Mouse (Mus musculus) forebrain, postnatal 0 days (tissue): ENCODE measurements at regions not wholly inside any gene's neighbourhood (a gene's known extent, or its start where the extent isn't known, plus 50 kb on each side); places are given as distances from the start of the nearest gene placed in this dataset.

ENCODE experiments used
- ATAC-seq: fragments of 200-750 bp; cut with Nextera tagmentation; 2 replicates; pipeline ENCODE4 v1.8.0; 2017; ENCODE audit warnings: mild to moderate bottlenecking, moderate library complexity
- DNase-seq: peaks from one replicate; pipeline ENCODE4 v3.0.0-alpha.2; 2015
- H3K27ac ChIP-seq: fragments of 300-500 bp; sonication (generic); 2 replicates; pipeline ENCODE4 v1.5.1; 2014; ENCODE audit warnings: low read depth, mild to moderate bottlenecking, antibody characterized with exemption, low read length, moderate library complexity, mixed read lengths
- H3K27me3 ChIP-seq: fragments of 300-500 bp; sonication (generic); 2 replicates; pipeline ENCODE4 v1.6.1; 2014; ENCODE audit warnings: mild to moderate bottlenecking, low read length, mixed read lengths; ENCODE audit not compliant: insufficient read depth
- H3K36me3 ChIP-seq: fragments of 300-500 bp; sonication (generic); 2 replicates; pipeline ENCODE4 v1.6.1; 2014; ENCODE audit warnings: mild to moderate bottlenecking, moderate library complexity; ENCODE audit not compliant: insufficient read depth
- H3K4me1 ChIP-seq: fragments of 300-500 bp; sonication (generic); 2 replicates; pipeline ENCODE4 v1.6.1; 2014; ENCODE audit warnings: antibody characterized with exemption; ENCODE audit not compliant: insufficient read depth
- H3K4me2 ChIP-seq: fragments of 300-500 bp; sonication (generic); 2 replicates; pipeline ENCODE4 v1.6.1; 2014; ENCODE audit warnings: low read depth, mild to moderate bottlenecking, moderate library complexity
- H3K4me3 ChIP-seq: fragments of 300-500 bp; sonication (generic); 2 replicates; pipeline ENCODE4 v1.5.1; 2014; ENCODE audit warnings: low read depth, low read length, mixed read lengths
- H3K9ac ChIP-seq: fragments of 300-500 bp; sonication (generic); 2 replicates; pipeline ENCODE4 v1.6.1; 2014; ENCODE audit warnings: mild to moderate bottlenecking
- H3K9me3 ChIP-seq: fragments of 300-500 bp; sonication (generic); 2 replicates; pipeline ENCODE4 v1.6.1; 2016; ENCODE audit warnings: low read length
- CTCF ChIP-seq: sonication (generic); IDR thresholded peaks from 2 replicates; pipeline ENCODE4 v1.5.1; 2016; ENCODE audit warnings: antibody characterized with exemption, control low read depth, low read depth
- WGBS: fragments of 180-500 bp; shearing (Covaris S2); extraction: QIAGEN DNeasy Blood & Tissue Kit; methylation state at CpG from one replicate; pipeline ENCODE4 v1.1.7; 2014; 5-methylcytosine and 5-hydroxymethylcytosine counted together

DNA sequence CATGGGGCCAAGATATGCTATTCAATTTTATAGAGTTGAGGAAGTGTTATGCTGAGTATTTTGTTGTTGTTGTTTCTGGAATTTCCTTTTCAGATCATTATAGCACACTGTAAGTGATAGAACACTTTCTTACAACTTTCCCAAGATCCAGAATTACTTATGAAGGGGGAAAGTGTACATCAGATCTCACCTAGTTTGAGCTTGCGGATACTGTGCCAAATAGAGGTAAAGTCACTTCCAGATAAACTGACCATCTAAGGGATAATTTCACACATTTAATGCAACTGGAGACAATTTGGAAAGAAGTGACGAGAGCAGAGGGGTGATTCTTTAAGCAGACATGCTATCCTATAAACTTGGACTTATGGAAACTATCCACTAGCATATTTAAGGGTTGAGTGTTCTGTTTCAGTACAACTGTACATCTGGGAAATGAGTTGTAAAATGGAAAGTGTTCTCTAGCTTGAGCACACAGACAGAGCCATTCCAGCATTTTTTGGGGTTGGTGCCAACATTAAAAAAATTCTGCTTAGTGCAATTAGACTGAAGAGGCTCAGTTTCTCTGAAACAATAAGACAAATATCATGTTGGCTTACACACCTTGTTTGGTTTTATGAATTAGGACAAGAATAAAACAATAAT is 307.0 kb downstream of the Trim52 start:
- DNase-seq (no peak), ATAC-seq (no peak)
- Histone ChIP-seq H3K27me3 (no peaks in the 10 kb centered on the region), H3K4me3 (no peak overlapping the region), H3K27ac (no peak overlapping the region), H3K4me2 (no peak overlapping the region), H3K36me3 (no peaks in the 10 kb centered on the region), H3K9ac (no peak overlapping the region), H3K4me1 (no peaks in the 10 kb centered on the region), H3K9me3 (no peaks in the 10 kb centered on the region)
- no peak for TF ChIP-seq CTCF
- WGBS, result 83% methylated on average over 2 of the region's 2 CpGs

DNA sequence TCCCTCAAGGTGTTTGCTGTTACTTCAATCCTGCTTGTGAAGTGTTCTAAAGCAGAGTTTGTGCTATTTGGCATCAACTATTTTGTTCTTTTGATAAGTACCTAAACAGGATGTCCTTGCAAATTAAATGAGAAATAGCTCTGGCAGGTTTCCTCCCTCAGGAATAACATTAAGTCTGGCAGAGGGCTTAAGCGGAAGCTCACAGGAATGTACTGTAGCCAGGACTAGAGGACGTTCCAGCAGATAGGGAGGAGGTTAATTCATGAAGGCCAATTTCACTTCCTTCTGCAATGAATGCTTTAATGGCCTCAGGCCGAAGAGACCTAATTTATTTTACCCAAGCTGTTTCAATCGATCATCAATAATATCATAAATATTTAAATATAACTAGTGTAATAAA is 318.7 kb downstream of the Trim52 start:
- Histone ChIP-seq H3K36me3 (no peaks in the 10 kb centered on the region), H3K9me3 (no peaks in the 10 kb centered on the region), H3K4me2 (no peak overlapping the region), H3K27me3 (no peaks in the 10 kb centered on the region), H3K4me3 (no peak overlapping the region), H3K4me1 (no peaks in the 10 kb centered on the region), H3K9ac (no peak overlapping the region), H3K27ac (no peak overlapping the region)
- ATAC-seq, result no peak
- no peak for DNase-seq
- 74% methylated on average over 4 of the region's 4 CpGs for WGBS
- no peak for TF ChIP-seq CTCF

- H3K9me3 ChIP-seq, result no peaks in the 10 kb centered on the region
- DNase-seq, result no peak
- H3K36me3 ChIP-seq, result no peaks in the 10 kb centered on the region
- H3K4me3 ChIP-seq, result no peak overlapping the region
- H3K27ac ChIP-seq, result no peak overlapping the region
- no peak for ATAC-seq
- H3K9ac ChIP-seq, result no peak overlapping the region
- WGBS, result 83% methylated on average over 2 of the region's 2 CpGs
- no peak overlapping the region for H3K4me2 ChIP-seq
- TF ChIP-seq CTCF, result no peak
- no peaks in the 10 kb centered on the region for H3K27me3 ChIP-seq
- no peaks in the 10 kb centered on the region for H3K4me1 ChIP-seq
These were observed 322.6 kb downstream of the Trim52 start for GRCm38 (mm10) chr14:106428594-106428993.

DNA sequence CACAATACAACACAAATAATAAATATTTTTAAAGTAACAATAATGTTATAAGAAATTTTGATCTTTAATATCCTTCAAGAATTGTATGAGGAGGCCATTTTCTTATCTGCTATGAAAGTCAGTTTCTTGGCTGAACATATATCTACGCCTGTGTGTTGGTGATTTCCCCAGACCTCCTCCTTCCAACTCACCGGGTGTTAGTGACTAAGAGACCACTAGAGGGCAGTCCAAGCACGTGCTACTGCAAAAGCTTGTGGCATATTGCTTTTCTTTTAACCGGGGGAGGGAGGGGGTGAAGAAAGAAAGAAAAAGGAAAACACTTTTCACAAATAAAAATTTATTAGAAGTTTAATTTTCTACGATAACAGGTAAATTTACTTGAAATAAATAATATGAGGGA is 333.3 kb downstream of the Trim52 start:
- H3K36me3 ChIP-seq, result no peaks in the 10 kb centered on the region
- peak; percentile 88 for TF ChIP-seq CTCF
- WGBS, result 14% methylated on average over 5 of the region's 5 CpGs

DNA sequence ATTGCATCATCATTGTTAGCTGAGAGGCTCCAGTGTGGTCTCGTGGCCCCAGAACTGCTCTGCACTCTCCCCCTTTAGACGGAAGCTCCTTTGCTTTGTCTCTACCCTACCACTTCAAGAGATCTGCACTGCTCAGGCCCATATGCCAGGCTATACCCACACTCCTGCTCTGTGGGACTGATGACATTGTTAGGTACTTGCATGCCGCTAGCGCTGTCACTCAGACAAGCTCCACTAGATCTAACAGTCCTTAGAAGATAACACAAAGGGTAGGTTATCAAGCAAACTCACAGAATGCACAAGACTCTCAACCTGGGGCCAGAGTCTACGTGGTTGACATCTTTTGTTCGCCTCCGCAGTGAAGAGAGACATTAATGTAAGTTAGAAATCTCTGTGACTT is 383.1 kb downstream of the Trim52 start:
- no peak for ATAC-seq
- WGBS, result 91% methylated on average over 7 of the region's 7 CpGs
- TF ChIP-seq CTCF, result no peak

More for the DNA sequence above, 333.3 kb downstream of the Trim52 start:
- Histone ChIP-seq H3K27me3 (no peaks in the 10 kb centered on the region), H3K4me2 (no peak overlapping the region), H3K27ac (no peak overlapping the region), H3K4me3 (no peak overlapping the region), H3K9ac (no peak overlapping the region), H3K9me3 (no peaks in the 10 kb centered on the region), H3K4me1 (no peaks in the 10 kb centered on the region)
- DNase-seq (peak; percentile 78), ATAC-seq (peak; percentile 55; the same call in 1 of the 2 replicates)

DNA sequence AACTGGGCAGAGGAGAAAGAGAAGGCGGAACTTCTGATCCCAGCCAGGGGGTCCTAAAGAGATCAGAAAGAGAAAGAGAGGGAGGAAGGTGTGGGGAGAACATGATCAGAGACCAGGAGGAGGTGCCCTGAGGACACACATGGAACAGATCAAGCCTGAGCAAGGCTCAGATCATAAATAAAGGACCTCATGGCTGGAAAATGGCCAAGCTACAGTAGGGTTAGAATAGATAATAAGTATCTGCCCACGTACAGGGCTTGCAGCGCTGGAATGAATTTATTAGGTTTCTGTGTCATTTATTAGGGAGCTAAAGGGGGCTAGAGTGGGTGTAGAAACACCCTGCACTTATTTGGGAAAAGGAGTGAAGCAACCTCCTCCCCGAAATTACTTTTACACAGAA is 385.4 kb downstream of the Trim52 start:
- Histone ChIP-seq H3K36me3 (no peaks in the 10 kb centered on the region), H3K9ac (no peak overlapping the region), H3K9me3 (no peaks in the 10 kb centered on the region), H3K27me3 (no peaks in the 10 kb centered on the region), H3K4me3 (no peak overlapping the region), H3K27ac (no peak overlapping the region), H3K4me2 (no peak overlapping the region), H3K4me1 (no peaks in the 10 kb centered on the region)
- ATAC-seq (no peak), DNase-seq (no peak)
- no peak for TF ChIP-seq CTCF
- 80% methylated on average over 4 of the region's 4 CpGs for WGBS

More for the DNA sequence above, 383.1 kb downstream of the Trim52 start:
- Histone ChIP-seq H3K4me1 (no peaks in the 10 kb centered on the region), H3K9ac (no peak overlapping the region), H3K4me3 (no peak overlapping the region), H3K27ac (no peak overlapping the region), H3K9me3 (no peaks in the 10 kb centered on the region), H3K4me2 (no peak overlapping the region), H3K27me3 (no peaks in the 10 kb centered on the region), H3K36me3 (no peaks in the 10 kb centered on the region)
- DNase-seq, result no peak

DNA sequence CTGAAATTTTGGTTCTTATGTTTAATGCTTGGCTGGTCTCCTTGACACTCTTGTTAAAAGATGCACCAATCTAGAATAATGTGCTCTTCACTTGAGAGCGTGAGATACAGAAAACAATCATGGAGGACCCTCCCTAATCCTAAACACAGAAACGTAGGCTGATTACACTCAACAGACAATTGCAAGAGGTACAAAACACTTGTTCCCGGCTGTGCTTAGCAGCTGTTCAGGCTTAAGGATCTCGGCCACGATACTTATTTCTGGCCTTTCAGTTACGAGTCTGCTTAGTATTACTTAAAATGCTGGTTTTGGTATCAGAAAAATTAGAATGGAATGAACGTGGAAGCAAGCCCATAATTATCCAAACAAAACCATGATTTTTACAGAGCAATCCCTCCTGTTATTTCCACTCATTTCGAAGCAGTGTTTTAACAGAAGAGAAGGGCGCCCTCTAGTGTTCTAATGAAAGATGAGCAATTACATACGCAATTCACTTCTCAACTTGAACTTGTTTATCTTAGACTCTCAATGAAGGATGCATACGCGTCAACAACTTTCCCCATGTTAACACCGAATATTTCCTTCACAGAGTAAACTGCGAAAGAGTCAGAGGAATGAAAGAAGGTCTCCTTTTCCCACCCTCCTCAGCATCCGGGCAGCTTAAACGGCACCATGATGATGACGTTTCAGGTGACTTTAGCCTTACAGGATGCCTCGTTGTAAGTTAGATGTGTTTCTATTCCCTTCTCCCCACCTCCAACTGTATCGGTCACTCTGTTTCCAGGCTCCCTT is 394.5 kb downstream of the Trim52 start:
- H3K27ac ChIP-seq, result no peak overlapping the region
- peak; percentile 85 for TF ChIP-seq CTCF
- no peak overlapping the region for H3K9ac ChIP-seq
- 29% methylated on average over 19 of the region's 19 CpGs for WGBS
- DNase-seq (peak; percentile 86), ATAC-seq (peak; percentile 74)
- no peaks in the 10 kb centered on the region for H3K27me3 ChIP-seq
- peak overlapping the region; percentile 47 for H3K4me2 ChIP-seq
- H3K36me3 ChIP-seq, result no peaks in the 10 kb centered on the region
- H3K9me3 ChIP-seq, result no peaks in the 10 kb centered on the region
- peak overlapping the region; percentile 22 for H3K4me3 ChIP-seq
- no peaks in the 10 kb centered on the region for H3K4me1 ChIP-seq
